ENCODE assay signal across 16 mouse cellular contexts in the genomic region with DNA sequence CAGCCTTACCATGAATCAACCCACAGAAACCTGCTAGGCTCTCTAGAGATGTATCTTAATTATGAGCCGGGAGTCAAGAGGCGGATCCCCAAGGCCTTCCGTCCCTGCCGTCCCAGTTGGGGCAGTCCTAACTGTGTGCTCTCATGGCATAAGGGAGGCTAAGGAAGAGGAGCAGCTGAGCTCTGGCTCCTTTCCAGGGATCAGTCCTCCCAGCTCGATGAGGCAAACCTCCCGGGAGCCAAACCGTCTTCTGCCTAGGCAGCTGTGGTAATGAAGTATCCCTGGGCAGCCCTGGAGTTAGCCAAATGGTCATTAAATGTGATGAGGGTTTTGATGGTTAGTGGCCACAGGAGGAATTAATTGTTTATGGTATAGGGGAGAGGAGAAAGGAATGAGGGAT.
A peak's percentile ranks its signal among the peaks of the same experiment; 100 is the strongest.
DNase-seq lines count a peak whose midpoint lies in the region; ATAC-seq and TF ChIP-seq lines count a peak whose summit lies in the region.
"Had no signal": no experiment of that assay in that cellular context is flagged by ENCODE, and none has a peak within 500 bp of the region (broad histone marks: within the 10 kb centered on the region; RNA-seq: fewer than 3 reads in every experiment).

No protein-coding gene starts in this region.

- H3K4me1 ChIP-seq in kidney, adult 2 months (ENCODE audit: control insufficient read depth, insufficient read depth, low read length), result no peaks in the 10 kb centered on the region
- H3K4me1 ChIP-seq in kidney, embryonic 16.5 days (ENCODE audit: insufficient read depth, low read length), result no peaks in the 10 kb centered on the region
- peaks cover 8% of the 10 kb centered on the region for H3K4me1 ChIP-seq in neural tube, embryonic 13.5 days (replicated peaks)
- peaks cover 8% of the 10 kb centered on the region for H3K4me1 ChIP-seq in neural tube, embryonic 15.5 days
- H3K4me1 ChIP-seq: limb, embryonic 12.5 days; stomach, embryonic 15.5 days had no signal

- no peaks in the 10 kb centered on the region for H3K36me3 ChIP-seq in kidney, adult 2 months (ENCODE audit: control insufficient read depth, insufficient read depth, low read length)
- H3K36me3 ChIP-seq in kidney, embryonic 16.5 days (ENCODE audit: insufficient read depth, low read length), result peaks cover 39% of the 10 kb centered on the region
- H3K36me3 ChIP-seq in neural tube, embryonic 13.5 days, result peaks cover 53% of the 10 kb centered on the region
- H3K36me3 ChIP-seq in neural tube, embryonic 15.5 days, result peaks cover 36% of the 10 kb centered on the region

- H3K4me3 ChIP-seq in kidney, adult 2 months (ENCODE audit: insufficient read depth, low read depth, low read length), result no peak overlapping the region
- no peak overlapping the region for H3K4me3 ChIP-seq in kidney, embryonic 16.5 days (ENCODE audit: low read length)
- H3K4me3 ChIP-seq in neural tube, embryonic 13.5 days, result no peak overlapping the region
- H3K4me3 ChIP-seq in neural tube, embryonic 15.5 days (replicated peaks), result no peak overlapping the region
- H3K4me3 ChIP-seq: limb, embryonic 12.5 days; stomach, embryonic 15.5 days had no signal

- H3K27me3 ChIP-seq in kidney, adult 2 months (replicated peaks; ENCODE audit: control insufficient read depth, insufficient read depth, low read length), result no peaks in the 10 kb centered on the region
- H3K27me3 ChIP-seq in kidney, embryonic 16.5 days (ENCODE audit: insufficient read depth, low read length), result no peaks in the 10 kb centered on the region
- H3K27me3 ChIP-seq in neural tube, embryonic 13.5 days, result no peaks in the 10 kb centered on the region
- no peaks in the 10 kb centered on the region for H3K27me3 ChIP-seq in neural tube, embryonic 15.5 days (replicated peaks)
- H3K27me3 ChIP-seq: limb, embryonic 12.5 days; stomach, embryonic 15.5 days had no signal

- H3K4me2 ChIP-seq in kidney, embryonic 16.5 days (replicated peaks; ENCODE audit: low read depth, low read length), result no peak overlapping the region
- H3K4me2 ChIP-seq in neural tube, embryonic 13.5 days, result no peak overlapping the region
- no peak overlapping the region for H3K4me2 ChIP-seq in neural tube, embryonic 15.5 days
- H3K4me2 ChIP-seq: limb, embryonic 12.5 days; stomach, embryonic 15.5 days had no signal

- no peak for TF ChIP-seq POLR2A in kidney, adult 2 months (IDR thresholded peaks at IDR 0.05; ENCODE audit: low read depth, low read length)

- TF ChIP-seq CTCF in kidney, adult 2 months (conservative IDR thresholded peaks at IDR 0.05; ENCODE audit: insufficient read depth, insufficient read length, low read depth, low read length), result no peak

- no peak overlapping the region for H3K9ac ChIP-seq in kidney, embryonic 16.5 days (replicated peaks; ENCODE audit: low read length)
- H3K9ac ChIP-seq in neural tube, embryonic 13.5 days, result no peak overlapping the region
- no peak overlapping the region for H3K9ac ChIP-seq in neural tube, embryonic 15.5 days (replicated peaks)
- H3K9ac ChIP-seq: forebrain, postnatal 0 days; limb, embryonic 12.5 days; liver, embryonic 14.5 days; stomach, embryonic 15.5 days had no signal

- DNase-seq in cerebellum, postnatal 10 days, result peak; percentile 34 to 55
- DNase-seq in cerebellum, postnatal 25 days, result no peak
- peak; percentile 7 for DNase-seq in kidney, adult 2 months
- peak; percentile 42 for DNase-seq in heart, postnatal 4 days
- DNase-seq: cerebellum, postnatal 14 days; forebrain, postnatal 0 days; right cerebral cortex, adult 18-20 months; spleen, adult 18-20 months had no signal

- WGBS in kidney, adult 2 months, result 48% methylated on average over 7 of the region's 7 CpGs
- WGBS in kidney, embryonic 16.5 days, result 48% methylated on average over 7 of the region's 7 CpGs
- 40% methylated on average over 7 of the region's 7 CpGs for WGBS in neural tube, embryonic 13.5 days
- 37% methylated on average over 7 of the region's 7 CpGs for WGBS in neural tube, embryonic 15.5 days

- H3K9me3 ChIP-seq in kidney, embryonic 16.5 days (ENCODE audit: low read length), result no peaks in the 10 kb centered on the region
- H3K9me3 ChIP-seq in neural tube, embryonic 13.5 days, result no peaks in the 10 kb centered on the region
- H3K9me3 ChIP-seq in neural tube, embryonic 15.5 days (replicated peaks), result no peaks in the 10 kb centered on the region
- H3K9me3 ChIP-seq: limb, embryonic 12.5 days; stomach, embryonic 15.5 days had no signal

- no peak overlapping the region for H3K27ac ChIP-seq in kidney, adult 2 months (ENCODE audit: insufficient read depth, low read depth, low read length)
- H3K27ac ChIP-seq in kidney, embryonic 16.5 days (ENCODE audit: low read length), result no peak overlapping the region
- H3K27ac ChIP-seq in neural tube, embryonic 13.5 days (replicated peaks), result no peak overlapping the region
- H3K27ac ChIP-seq in neural tube, embryonic 15.5 days (replicated peaks), result no peak overlapping the region
- H3K27ac ChIP-seq: limb, embryonic 12.5 days; liver, embryonic 14.5 days; stomach, embryonic 15.5 days had no signal

- no peak for ATAC-seq in kidney, embryonic 16.5 days (ENCODE audit: low FRiP score, low TSS enrichment)
- peak; percentile 24; the same call in 1 of the 2 replicates for ATAC-seq in neural tube, embryonic 13.5 days (ENCODE audit: low read depth)
- no peak for ATAC-seq in neural tube, embryonic 15.5 days (ENCODE audit: low FRiP score)
- ATAC-seq in megakaryocyte progenitor cell, adult 5-6 weeks (replicated peaks; ENCODE audit: poor library complexity), result no peak
- ATAC-seq: forebrain, postnatal 0 days; inflammation-experienced regulatory T-cells, adult 6 months had no signal

Comparison
In these comparisons a context has a peak if more than half of its experiments do, and no peak if none do; other contexts are left out.
1. DNase-seq: peak in cerebellum, postnatal 10 days (2 of 2), kidney, adult 2 months (single experiment) and heart, postnatal 4 days (single experiment); none in cerebellum, postnatal 25 days (0 of 2).